Mouse (Mus musculus) CD4-positive helper T cell, adult 2 months (primary cell): ENCODE measurements around the gene Optc.
A peak's percentile ranks its signal among the peaks of the same experiment; 100 is the strongest.

Source experiments
- DNase-seq: peaks from one replicate; pipeline ENCODE4 v3.0.0-alpha.2; 2012; ENCODE audit warnings: low read depth, missing footprints, low spot score

The Optc gene

GRCm38 (mm10) chr1:133882283-133883217 is 25.2 kb downstream of the Optc start:
- no peak for DNase-seq

DNA sequence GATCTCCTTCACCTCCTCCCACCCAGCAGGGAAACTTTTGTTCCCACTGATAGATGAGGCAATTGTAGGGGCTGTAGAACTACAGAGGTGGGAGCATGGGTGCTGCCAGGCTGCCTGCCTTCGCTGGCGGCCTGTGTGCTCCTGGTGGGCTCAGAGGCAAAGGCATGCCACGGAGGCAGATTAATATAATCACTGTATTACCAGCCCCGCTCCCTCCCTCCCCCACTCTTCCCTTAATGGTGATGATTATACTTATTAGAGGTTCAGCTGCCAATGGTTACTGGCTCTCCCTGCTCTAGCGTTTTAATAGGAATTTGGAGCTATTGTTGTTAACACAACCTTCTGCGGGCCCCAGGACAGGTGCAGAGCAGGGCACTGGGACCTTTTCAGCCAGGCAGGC is 26.0 kb downstream of the Optc start:
- DNase-seq, result no peak

DNA sequence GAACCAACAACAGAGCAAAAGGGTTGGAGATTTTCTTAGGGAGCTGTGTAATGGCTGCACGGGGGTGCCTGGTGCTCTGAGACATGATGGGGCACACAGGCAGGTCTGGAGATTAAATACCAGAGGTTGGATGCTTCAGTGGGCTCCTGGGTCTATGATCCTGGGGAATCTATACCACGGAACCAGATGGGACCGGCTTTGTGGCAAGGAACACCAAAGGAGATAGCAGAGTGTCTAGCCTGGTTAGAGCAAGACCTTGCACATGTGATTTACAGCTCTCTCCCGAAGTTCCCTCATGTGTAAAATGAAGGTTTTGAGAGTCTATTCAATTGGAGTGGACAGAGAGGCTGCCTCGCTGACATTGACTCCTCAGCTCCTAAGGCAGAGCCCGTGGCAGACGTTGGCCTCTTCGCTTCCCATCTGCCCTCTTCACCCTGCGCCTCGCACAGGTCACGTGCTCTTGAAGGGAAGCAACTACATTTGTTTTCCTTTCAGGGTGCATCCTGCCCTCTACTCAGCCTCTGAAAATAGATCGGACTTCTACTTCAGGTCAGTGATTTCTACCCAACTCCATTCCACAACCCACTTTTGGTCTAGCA is 28.9 kb downstream of the Optc start:
- DNase-seq, result no peak

- DNase-seq, result no peak
Measured at GRCm38 (mm10) chr1:133876936-133877335, 30.9 kb downstream of the Optc start.

DNA sequence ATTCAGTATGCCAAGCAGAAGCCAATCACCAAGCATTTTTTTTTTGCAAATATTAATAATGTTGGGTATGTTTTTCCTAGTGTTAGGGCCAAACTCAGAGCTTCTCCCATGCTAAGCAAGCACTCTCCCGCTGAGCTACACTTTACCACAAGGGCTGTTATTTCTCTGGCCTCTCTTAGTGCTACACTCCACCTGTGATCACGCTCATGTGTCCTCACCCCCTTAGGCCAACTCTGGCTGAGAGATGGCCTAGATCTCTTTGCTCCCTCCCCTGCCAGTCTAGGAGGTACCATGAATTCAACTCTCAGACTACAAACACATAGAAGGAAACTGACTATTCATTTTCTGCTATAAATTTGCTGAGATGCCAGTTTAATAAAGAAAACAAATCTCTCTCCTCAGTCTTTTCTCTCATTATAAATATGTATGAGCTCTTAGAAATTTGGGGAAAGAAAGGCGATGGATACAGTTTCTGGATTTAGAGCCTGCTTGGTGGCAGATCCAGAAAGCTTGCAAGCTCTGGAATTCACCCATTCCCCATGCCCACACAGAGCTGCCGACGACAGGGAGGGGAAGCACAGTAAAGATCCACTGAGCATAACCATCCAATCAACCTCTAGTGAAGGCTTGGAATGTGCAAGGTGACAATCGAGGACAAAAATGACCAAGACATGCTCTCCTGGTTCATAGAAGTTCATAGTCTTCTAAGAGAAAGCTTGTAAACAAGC is 34.5 kb downstream of the Optc start:
- no peak for DNase-seq

DNA sequence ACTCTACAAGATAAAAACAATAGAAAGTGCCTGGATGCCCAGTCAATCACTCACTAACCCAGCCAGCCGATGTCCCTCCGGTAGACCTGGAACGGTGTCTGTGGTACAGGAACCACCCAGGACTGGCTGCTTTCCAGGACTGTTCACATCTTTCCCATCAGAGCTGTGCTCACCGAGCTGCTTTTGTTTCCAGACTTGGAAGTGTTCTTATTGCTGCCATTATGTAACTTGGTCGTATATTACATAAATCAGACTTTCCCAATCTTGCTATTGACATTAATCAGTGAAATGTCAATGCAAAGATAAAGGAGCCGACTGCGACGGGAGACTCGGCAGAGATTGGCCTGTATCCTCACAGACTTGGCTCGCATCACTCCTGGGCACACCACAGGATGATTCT is 36.6 kb downstream of the Optc start:
- DNase-seq, result no peak

GRCm38 (mm10) chr1:133869221-133869620 is 38.6 kb downstream of the Optc start:
- no peak for DNase-seq

DNA sequence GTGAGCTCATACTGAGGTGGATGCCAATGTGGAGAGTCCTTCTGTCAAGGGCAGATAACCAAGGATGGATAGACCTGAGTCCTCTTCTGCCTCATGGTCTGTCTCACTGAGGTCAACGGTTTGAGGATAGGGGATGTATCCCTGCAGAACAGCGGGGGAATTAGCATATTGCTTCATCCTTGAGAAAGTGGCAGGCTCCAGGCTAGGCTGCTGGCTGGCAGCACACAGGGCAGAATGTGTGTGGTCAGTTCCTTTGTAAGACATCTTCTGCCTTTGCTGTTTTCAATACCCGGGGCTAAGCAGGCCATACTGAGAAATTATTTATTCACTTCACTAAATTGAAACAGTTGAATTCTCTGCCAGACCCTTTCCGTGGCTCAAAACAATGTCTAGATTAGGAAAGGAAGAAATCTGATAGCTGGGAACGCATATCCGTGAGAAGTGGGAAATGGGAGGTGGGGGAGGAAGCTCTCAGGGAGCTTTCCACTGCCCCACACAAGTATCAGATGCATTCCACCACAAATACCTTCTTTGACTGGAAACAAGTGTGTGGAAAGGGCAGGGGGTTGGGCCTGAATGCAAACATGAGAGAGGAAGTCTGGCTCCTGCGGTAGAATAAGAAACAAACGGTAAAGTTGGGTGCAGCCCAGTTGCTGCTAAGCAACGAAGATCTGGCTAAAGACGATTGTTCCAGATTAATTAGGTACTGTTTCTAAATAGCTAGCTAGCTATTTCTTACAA is 44.4 kb downstream of the Optc start:
- peak; percentile 18 for DNase-seq

GRCm38 (mm10) chr1:133861028-133861427 is 46.8 kb downstream of the Optc start:
- DNase-seq, result no peak

- DNase-seq, result no peak
Measured at GRCm38 (mm10) chr1:133859821-133860711, 47.7 kb downstream of the Optc start.

- no peak for DNase-seq
Measured at GRCm38 (mm10) chr1:133859257-133859656, 48.5 kb downstream of the Optc start.

- DNase-seq, result no peak
Measured at GRCm38 (mm10) chr1:133857781-133858180, 50.0 kb downstream of the Optc start.

DNA sequence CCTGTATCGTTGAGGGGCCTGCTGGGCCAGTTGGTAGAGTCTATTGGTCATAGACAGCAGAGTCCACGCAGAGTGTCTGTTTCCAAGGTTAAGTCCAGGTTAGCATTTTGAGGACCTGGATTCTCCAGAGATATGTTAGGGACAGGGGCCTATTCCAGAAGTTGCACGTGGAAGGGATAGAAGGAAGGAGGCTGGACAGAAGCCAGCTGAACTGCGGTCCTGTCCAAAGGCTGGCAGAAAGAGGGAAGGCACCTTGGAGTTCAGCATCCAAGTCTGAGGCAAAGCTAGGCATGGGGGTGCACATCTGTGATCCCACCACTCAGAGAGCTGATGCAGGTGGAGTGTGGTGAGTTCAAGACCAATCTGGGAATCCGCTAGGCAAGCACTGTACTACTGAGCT is 50.6 kb downstream of the Optc start:
- DNase-seq, result no peak

DNA sequence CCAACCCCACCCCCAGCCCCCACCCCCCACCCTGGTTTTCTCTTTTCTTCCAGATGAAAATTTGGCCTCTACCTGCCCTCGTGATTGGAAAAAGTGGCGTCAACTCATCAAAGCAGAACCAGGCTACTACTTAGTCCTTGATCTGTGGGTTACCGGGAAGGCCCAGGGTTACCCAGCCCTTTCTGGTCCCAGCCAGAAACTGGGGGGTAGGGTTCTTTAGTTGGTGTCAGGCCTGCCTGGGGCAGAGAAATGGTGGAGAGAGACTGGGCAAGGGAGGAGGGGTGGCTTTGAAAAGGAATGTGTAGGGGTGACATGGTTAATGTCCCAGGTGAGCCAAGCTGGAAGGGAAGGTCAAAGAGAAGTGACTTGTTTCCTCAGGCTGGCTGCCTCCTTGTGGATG is 51.1 kb downstream of the Optc start:
- no peak for DNase-seq

DNA sequence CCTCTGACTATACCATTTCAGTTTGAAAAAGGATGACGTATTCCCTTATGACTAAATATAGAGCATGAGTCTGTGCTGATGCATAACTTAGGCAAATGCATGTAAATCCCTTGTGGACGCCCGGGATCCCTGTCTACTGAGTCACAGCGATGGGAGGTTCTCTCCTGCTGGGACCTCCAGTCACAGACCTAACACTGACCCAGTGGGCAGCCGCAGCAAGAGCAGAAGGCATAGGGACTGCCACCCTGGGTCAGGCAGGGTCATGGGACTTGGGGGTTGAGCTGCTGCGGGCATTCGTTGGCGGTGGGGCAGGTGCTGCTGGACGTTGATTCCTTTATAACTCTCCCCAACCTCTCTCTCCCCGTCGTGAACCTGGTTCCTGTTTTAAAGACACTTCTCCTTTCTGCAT is 51.7 kb downstream of the Optc start:
- DNase-seq, result no peak

GRCm38 (mm10) chr1:133855274-133856017 is 52.4 kb downstream of the Optc start:
- no peak for DNase-seq

GRCm38 (mm10) chr1:133854421-133855273 is 53.2 kb downstream of the Optc start:
- DNase-seq, result no peak
